Mouse (Mus musculus) midbrain, embryonic 11.5 days (tissue): ENCODE results near the gene Rab12. TPM values are rescaled to one million over a fixed set of nuclear protein-coding genes. Genes with fewer than 3 reads are reported as not detected.
A peak's percentile ranks its signal among the peaks of the same experiment; 100 is the strongest.

Experiments used
- ATAC-seq: fragments of 200-750 bp; cut with Nextera tagmentation; 2 replicates; pipeline ENCODE4 v1.8.0; 2017; ENCODE audit warnings: moderate TSS enrichment, moderate library complexity; ENCODE audit not compliant: low FRiP score
- DNase-seq: peaks from one replicate; pipeline ENCODE4 v3.0.0; 2015; ENCODE audit warnings: low spot score; ENCODE audit errors: missing footprints
- H3K27ac ChIP-seq: fragments of 300-500 bp; sonication (generic); 2 replicates; pipeline ENCODE4 v1.5.1; 2014; ENCODE audit warnings: low read depth, low read length
- H3K27me3 ChIP-seq: fragments of 300-500 bp; sonication (generic); 2 replicates; pipeline ENCODE4 v1.6.1; 2014; ENCODE audit warnings: mild to moderate bottlenecking, low read length, moderate library complexity, mixed read lengths; ENCODE audit not compliant: control insufficient read depth, insufficient read depth
- H3K36me3 ChIP-seq: fragments of 300-500 bp; sonication (generic); 2 replicates; pipeline ENCODE4 v1.6.1; 2014; ENCODE audit warnings: mild to moderate bottlenecking, low read length, moderate library complexity, mixed read lengths; ENCODE audit not compliant: control insufficient read depth, insufficient read depth
- H3K4me1 ChIP-seq: fragments of 300-500 bp; sonication (generic); 2 replicates; pipeline ENCODE4 v1.6.1; 2014; ENCODE audit warnings: low read length; ENCODE audit not compliant: control insufficient read depth, insufficient read depth
- H3K4me2 ChIP-seq: fragments of 300-500 bp; sonication (generic); 2 replicates; pipeline ENCODE4 v1.6.1; 2014; ENCODE audit warnings: mild to moderate bottlenecking, moderate library complexity
- H3K4me3 ChIP-seq: fragments of 300-500 bp; sonication (generic); 2 replicates; pipeline ENCODE4 v1.5.1; 2014; ENCODE audit warnings: low read depth, low read length
- H3K9ac ChIP-seq: fragments of 300-500 bp; sonication (generic); 2 replicates; pipeline ENCODE4 v1.6.1; 2014; ENCODE audit warnings: low read length
- H3K9me3 ChIP-seq: fragments of 300-500 bp; sonication (generic); 2 replicates; pipeline ENCODE4 v1.6.1; 2016; ENCODE audit warnings: low read length; ENCODE audit not compliant: control insufficient read depth
- WGBS: fragments of 180-500 bp; shearing (Covaris S2); extraction: QIAGEN DNeasy Blood & Tissue Kit; methylation state at CpG from one replicate; pipeline ENCODE4 v1.1.7; 2014; 5-methylcytosine and 5-hydroxymethylcytosine counted together
- polyA plus RNA-seq: library from polyadenylated mRNA; unstranded; fragments of >200 nt; fragmentation: Nextera tagmentation; extraction: Ambion mirVana; gene quantifications from 2 replicates; pipeline ENCODE4 v1.2.1, GENCODE M21; 2014

The Rab12 gene
- polyA plus RNA-seq, 1 experiment from 2014 or later: 40.9 TPM

DNA sequence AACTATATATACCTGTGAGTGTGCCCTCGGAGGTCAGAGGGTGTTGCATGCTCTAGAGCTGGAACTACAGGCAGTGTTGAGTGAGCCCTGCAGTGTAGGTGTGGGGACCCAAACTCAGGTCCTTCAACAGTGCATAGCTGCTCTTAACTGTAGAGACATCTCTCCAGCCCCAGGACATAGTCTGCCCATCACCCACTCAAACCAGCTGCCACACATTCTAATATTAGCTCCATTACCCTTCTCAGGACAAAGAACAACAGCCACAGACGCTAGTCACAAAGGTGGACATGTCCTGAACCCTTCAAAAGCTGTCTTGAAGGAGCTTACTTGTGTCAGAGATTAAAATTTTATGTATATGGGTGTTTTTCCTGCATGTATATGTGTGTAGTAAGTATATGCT lies 15.3 kb downstream of the Rab12 start:
- ATAC-seq: no peak
- DNase-seq: no peak
- H3K9ac ChIP-seq: no peak overlapping the region
- H3K27ac ChIP-seq: no peak overlapping the region
- 97% methylated on average over 2 of the region's 2 CpGs for WGBS
- no peaks in the 10 kb centered on the region for H3K4me1 ChIP-seq
- H3K27me3 ChIP-seq: no peaks in the 10 kb centered on the region
- no peaks in the 10 kb centered on the region for H3K9me3 ChIP-seq
- peaks cover 17% of the 10 kb centered on the region for H3K36me3 ChIP-seq
- no peak overlapping the region for H3K4me3 ChIP-seq
- H3K4me2 ChIP-seq: no peak overlapping the region

GRCm38 (mm10) chr17:66503466-66503865 lies 16.1 kb downstream of the Rab12 start:
- Histone ChIP-seq H3K27me3 (no peaks in the 10 kb centered on the region), H3K27ac (no peak overlapping the region), H3K36me3 (peaks cover 17% of the 10 kb centered on the region), H3K4me2 (no peak overlapping the region), H3K4me3 (no peak overlapping the region), H3K4me1 (no peaks in the 10 kb centered on the region), H3K9ac (no peak overlapping the region), H3K9me3 (no peaks in the 10 kb centered on the region)
- no peak for DNase-seq
- ATAC-seq: no peak
- whole genome bisulfite sequencing: 88% methylated on average over 9 of the region's 9 CpGs

GRCm38 (mm10) chr17:66502865-66503264 lies 16.7 kb downstream of the Rab12 start:
- no peak for DNase-seq
- WGBS: 93% methylated on average over 6 of the region's 6 CpGs
- H3K36me3 ChIP-seq: peaks cover 17% of the 10 kb centered on the region

DNA sequence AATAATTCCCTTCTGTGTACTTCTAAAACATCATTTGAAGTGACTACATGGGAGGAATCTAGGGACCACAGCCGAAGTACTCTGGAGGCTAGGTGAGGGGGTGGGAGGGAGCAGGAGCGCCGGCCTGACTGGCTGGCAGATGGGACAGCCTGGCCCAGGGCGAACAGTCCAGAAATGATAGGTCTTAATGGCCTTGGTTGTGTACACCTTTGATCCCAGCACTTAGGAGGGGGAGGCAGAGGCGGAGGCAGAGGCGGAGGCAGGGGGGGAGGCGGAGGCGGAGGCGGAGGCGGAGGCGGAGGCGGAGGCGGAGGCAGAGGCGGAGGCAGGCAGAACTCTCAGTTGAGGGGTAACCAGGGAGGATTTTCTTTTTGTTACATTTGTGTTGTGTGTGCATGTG lies 20.9 kb downstream of the Rab12 start:
- no peaks in the 10 kb centered on the region for H3K27me3 ChIP-seq
- ATAC-seq: no peak
- no peak overlapping the region for H3K27ac ChIP-seq
- no peak overlapping the region for H3K4me3 ChIP-seq
- H3K4me2 ChIP-seq: no peak overlapping the region
- H3K4me1 ChIP-seq: no peaks in the 10 kb centered on the region
- no peak overlapping the region for H3K9ac ChIP-seq
- 87% methylated on average over 14 of the region's 14 CpGs for WGBS
- no peaks in the 10 kb centered on the region for H3K9me3 ChIP-seq
- peaks cover 21% of the 10 kb centered on the region for H3K36me3 ChIP-seq
- no peak for DNase-seq

More at GRCm38 (mm10) chr17:66502865-66503264, 16.7 kb downstream of the Rab12 start:
- Histone ChIP-seq H3K27me3 (no peaks in the 10 kb centered on the region), H3K27ac (no peak overlapping the region), H3K9me3 (no peaks in the 10 kb centered on the region), H3K9ac (no peak overlapping the region), H3K4me1 (no peaks in the 10 kb centered on the region), H3K4me2 (no peak overlapping the region), H3K4me3 (no peak overlapping the region)
- ATAC-seq: no peak

DNA sequence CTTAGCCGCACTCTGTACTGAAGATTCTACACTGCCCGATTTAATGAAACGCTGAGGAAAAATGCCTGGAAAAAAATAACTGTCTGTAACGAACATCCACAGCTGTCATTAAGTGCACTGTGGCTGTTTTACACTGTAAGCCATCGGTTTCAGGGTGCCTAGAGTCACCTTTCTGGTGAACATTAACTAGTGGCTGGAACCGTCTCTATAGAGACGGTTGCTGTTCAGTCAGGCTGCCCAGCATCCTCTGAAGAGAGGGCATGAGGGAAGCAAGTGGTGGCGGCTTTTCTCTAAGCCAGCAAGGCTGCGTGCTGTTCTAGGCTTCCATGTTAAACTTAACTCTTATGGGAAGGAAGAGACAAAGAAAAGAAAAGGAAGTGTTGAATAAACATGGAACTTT lies 22.9 kb downstream of the Rab12 start:
- no peaks in the 10 kb centered on the region for H3K4me1 ChIP-seq
- H3K4me2 ChIP-seq: no peak overlapping the region
- no peaks in the 10 kb centered on the region for H3K27me3 ChIP-seq
- 96% methylated on average over 9 of the region's 9 CpGs for WGBS
- ATAC-seq (no peak), DNase-seq (no peak)
- H3K4me3 ChIP-seq: no peak overlapping the region
- peaks cover 21% of the 10 kb centered on the region for H3K36me3 ChIP-seq
- H3K9ac ChIP-seq: no peak overlapping the region
- no peaks in the 10 kb centered on the region for H3K9me3 ChIP-seq
- no peak overlapping the region for H3K27ac ChIP-seq

GRCm38 (mm10) chr17:66490022-66490601 lies 29.4 kb downstream of the Rab12 start:
- H3K4me3 ChIP-seq: no peak overlapping the region
- ATAC-seq (peak; percentile 65), DNase-seq (peak; percentile 95)
- H3K9me3 ChIP-seq: no peaks in the 10 kb centered on the region
- no peak overlapping the region for H3K9ac ChIP-seq
- peaks cover 5% of the 10 kb centered on the region; the same call in 1 of the 2 replicates for H3K36me3 ChIP-seq
- WGBS: 44% methylated on average over 10 of the region's 10 CpGs
- H3K27ac ChIP-seq: no peak overlapping the region
- H3K4me2 ChIP-seq: no peak overlapping the region
- no peaks in the 10 kb centered on the region for H3K27me3 ChIP-seq
- no peaks in the 10 kb centered on the region for H3K4me1 ChIP-seq

- Histone ChIP-seq H3K27ac (no peak overlapping the region), H3K4me3 (no peak overlapping the region), H3K4me1 (peaks cover 10% of the 10 kb centered on the region; the same call in 1 of the 2 replicates), H3K4me2 (no peak overlapping the region), H3K9ac (no peak overlapping the region), H3K27me3 (no peaks in the 10 kb centered on the region), H3K9me3 (no peaks in the 10 kb centered on the region), H3K36me3 (no peaks in the 10 kb centered on the region)
- DNase-seq (no peak), ATAC-seq (no peak)
- WGBS: 92% methylated on average over 6 of the region's 6 CpGs
These were observed 33.0 kb downstream of the Rab12 start for GRCm38 (mm10) chr17:66486576-66486975.

GRCm38 (mm10) chr17:66485742-66486141 lies 33.8 kb downstream of the Rab12 start:
- H3K9ac ChIP-seq: no peak overlapping the region
- H3K4me2 ChIP-seq: no peak overlapping the region
- WGBS: 4% methylated on average over 11 of the region's 11 CpGs
- H3K36me3 ChIP-seq: no peaks in the 10 kb centered on the region
- H3K4me1 ChIP-seq: peaks cover 16% of the 10 kb centered on the region
- ATAC-seq (0 out of 2 replicates have a peak, but pooled peaks have one; percentile 25), DNase-seq (peak; percentile 98)
- H3K27me3 ChIP-seq: no peaks in the 10 kb centered on the region
- no peak overlapping the region for H3K4me3 ChIP-seq
- H3K9me3 ChIP-seq: no peaks in the 10 kb centered on the region
- no peak overlapping the region for H3K27ac ChIP-seq

- WGBS: 65% methylated on average over 2 of the region's 2 CpGs
- no peak overlapping the region for H3K4me3 ChIP-seq
These were observed 34.6 kb downstream of the Rab12 start for GRCm38 (mm10) chr17:66484965-66485364.

More at GRCm38 (mm10) chr17:66484965-66485364, 34.6 kb downstream of the Rab12 start:
- H3K27ac ChIP-seq: no peak overlapping the region
- H3K27me3 ChIP-seq: no peaks in the 10 kb centered on the region
- no peak overlapping the region for H3K9ac ChIP-seq
- DNase-seq (no peak), ATAC-seq (no peak)
- no peaks in the 10 kb centered on the region for H3K36me3 ChIP-seq
- H3K4me2 ChIP-seq: no peak overlapping the region
- H3K9me3 ChIP-seq: no peaks in the 10 kb centered on the region
- peaks cover 19% of the 10 kb centered on the region for H3K4me1 ChIP-seq
